ENCODE assay signal across 8 mouse cellular contexts in genomic region chr9:108783548-108784463, GRCm38 (mm10). TPM values are rescaled to one million over a fixed set of nuclear protein-coding genes. Genes with fewer than 3 reads are reported as not detected.
DNase-seq lines count a peak whose midpoint lies in the region; ATAC-seq lines count a peak whose summit lies in the region.

Ip6k2 (plus strand) TSS chr9:108783796.

- H3K36me3 ChIP-seq in megakaryocyte, embryonic 14.5 days (replicated peaks; ENCODE audit: low read length), result peaks cover 24% of the 10 kb centered on the region

- H3K27me3 ChIP-seq in megakaryocyte, embryonic 14.5 days (replicated peaks), result peaks cover 2% of the 10 kb centered on the region

- peak; percentile 99 for DNase-seq in ZHBTc4 (ENCODE audit: low read depth, low spot score)
- DNase-seq in gastrocnemius, adult 8-10 months (ENCODE audit: low spot score in 2 of 2), result peak; percentile 89 to 91
- DNase-seq in hindlimb bud, embryonic 11.5 days (ENCODE audit: extremely low spot score, low read depth, low spot score), result peak; percentile 60
- peak; percentile 89 to 94 for DNase-seq in left cerebral cortex, adult 8-10 months (ENCODE audit: low spot score in 2 of 2)
- DNase-seq in right cerebral cortex, postnatal 10 days (ENCODE audit: low spot score in 2 of 2), result peak; percentile 98 to 99
- DNase-seq in urinary bladder, postnatal 25 days (ENCODE audit: low spot score), result peak; percentile 93

- no peaks in the 10 kb centered on the region for H3K9me3 ChIP-seq in megakaryocyte, embryonic 14.5 days

- H3K4me1 ChIP-seq in megakaryocyte, embryonic 14.5 days, result peaks cover 53% of the 10 kb centered on the region

- H3K4me3 ChIP-seq in megakaryocyte, embryonic 14.5 days (replicated peaks), result peak within 1 kb of the TSS; percentile 96

- ATAC-seq in common myeloid progenitor, adult 5-6 weeks (replicated peaks; ENCODE audit: low read depth, poor library complexity, severe bottlenecking), result peak; percentile 100

RNA-seq across cellular contexts. Expression of gene Ip6k2, which starts in this region (rescaled TPM):
- 52.2 and 57.5 TPM in 2 replicates for total RNA-seq in common myeloid progenitor, adult 5-6 weeks (2017)
- total RNA-seq in gastrocnemius, adult 8-10 months (2022), result 10 to 100 TPM; 12.0 to 15.8 (median 14.2) TPM
- total RNA-seq in left cerebral cortex, adult 8-10 months (2022), result 100 to 1,000 TPM; 137 to 158 (median 157) TPM
- polyA plus RNA-seq in megakaryocyte, embryonic 14.5 days (2012; ENCODE audit: insufficient read depth, low replicate concordance), result 19.2 and 25.5 TPM in 2 replicates

Comparison
In these comparisons a context has a peak if more than half of its experiments do, and no peak if none do; other contexts are left out.
1. Peak in every context shown above with its lines: DNase-seq, ATAC-seq and H3K4me3 ChIP-seq.